Mouse (Mus musculus) midbrain, embryonic 15.5 days (tissue): ENCODE data around the gene Zbtb8a. TPM values are rescaled to one million over a fixed set of nuclear protein-coding genes. Genes with fewer than 3 reads are reported as not detected.

ENCODE experiments used
- ATAC-seq: fragments of 200-750 bp; cut with Nextera tagmentation; replicated peaks from 2 replicates; pipeline ENCODE4 v1.8.0; 2017; ENCODE audit warnings: moderate TSS enrichment
- H3K27ac ChIP-seq: fragments of 300-500 bp; sonication (generic); 2 replicates; pipeline ENCODE4 v1.5.1; 2015; ENCODE audit warnings: mild to moderate bottlenecking, inconsistent platforms
- H3K27me3 ChIP-seq: fragments of 300-500 bp; sonication (generic); replicated peaks from 2 replicates; pipeline ENCODE4 v1.6.1; 2015; ENCODE audit warnings: inconsistent platforms
- H3K36me3 ChIP-seq: fragments of 300-500 bp; sonication (generic); replicated peaks from 2 replicates; pipeline ENCODE4 v1.6.1; 2015; ENCODE audit warnings: inconsistent platforms
- H3K4me1 ChIP-seq: fragments of 300-500 bp; sonication (generic); 2 replicates; pipeline ENCODE4 v1.6.1; 2015; ENCODE audit warnings: inconsistent platforms
- H3K4me2 ChIP-seq: fragments of 300-500 bp; sonication (generic); 2 replicates; pipeline ENCODE4 v1.6.1; 2015; ENCODE audit warnings: inconsistent platforms, mild to moderate bottlenecking, moderate library complexity
- H3K4me3 ChIP-seq: fragments of 300-500 bp; sonication (generic); 2 replicates; pipeline ENCODE4 v1.5.1; 2015; ENCODE audit warnings: mild to moderate bottlenecking, inconsistent platforms
- H3K9ac ChIP-seq: fragments of 300-500 bp; sonication (generic); 2 replicates; pipeline ENCODE4 v1.6.1; 2015; ENCODE audit warnings: mild to moderate bottlenecking, inconsistent platforms
- H3K9me3 ChIP-seq: fragments of 300-500 bp; sonication (generic); 2 replicates; pipeline ENCODE4 v1.6.1; 2016; ENCODE audit warnings: inconsistent platforms
- WGBS: fragments of 180-500 bp; shearing (Covaris S2); methylation state at CpG from one replicate; pipeline ENCODE4 v1.1.7; 2015; ENCODE audit warnings: mixed read lengths; 5-methylcytosine and 5-hydroxymethylcytosine counted together
- polyA plus RNA-seq: library from polyadenylated mRNA; unstranded; fragments of >200 nt; fragmentation: Nextera tagmentation; extraction: Ambion mirVana; gene quantifications from 2 replicates; pipeline ENCODE4 v1.2.1, GENCODE M21; 2015

The Zbtb8a gene
- polyA plus RNA-seq, 1 experiment from 2014 or later = 21.5 TPM

GRCm38 (mm10) chr4:129388404-129388803 is 10.5 kb upstream of the Zbtb8a start:
- no peaks in the 10 kb centered on the region for H3K27me3 ChIP-seq
- no peak overlapping the region for H3K9ac ChIP-seq
- ATAC-seq = no peak
- H3K4me1 ChIP-seq = no peaks in the 10 kb centered on the region
- 48% methylated on average over 5 of the region's 5 CpGs for WGBS
- no peaks in the 10 kb centered on the region for H3K36me3 ChIP-seq
- no peaks in the 10 kb centered on the region for H3K9me3 ChIP-seq
- H3K27ac ChIP-seq = no peak overlapping the region
- H3K4me3 ChIP-seq = no peak overlapping the region
- no peak overlapping the region for H3K4me2 ChIP-seq

GRCm38 (mm10) chr4:129386989-129387388 is 9.1 kb upstream of the Zbtb8a start:
- WGBS = 64% methylated on average over 2 of the region's 2 CpGs
- no peak overlapping the region for H3K9ac ChIP-seq
- no peak overlapping the region for H3K4me3 ChIP-seq
- no peaks in the 10 kb centered on the region for H3K4me1 ChIP-seq
- H3K36me3 ChIP-seq = no peaks in the 10 kb centered on the region
- no peak overlapping the region for H3K4me2 ChIP-seq
- no peak for ATAC-seq
- H3K27me3 ChIP-seq = no peaks in the 10 kb centered on the region
- H3K9me3 ChIP-seq = no peaks in the 10 kb centered on the region
- no peak overlapping the region for H3K27ac ChIP-seq

GRCm38 (mm10) chr4:129386269-129386946 is 8.5 kb upstream of the Zbtb8a start:
- Histone ChIP-seq H3K27me3 (no peaks in the 10 kb centered on the region), H3K9me3 (no peaks in the 10 kb centered on the region)
- 89% methylated on average over 8 of the region's 8 CpGs for WGBS

GRCm38 (mm10) chr4:129385685-129386084 is 7.8 kb upstream of the Zbtb8a start:
- ATAC-seq = no peak
- WGBS = 89% methylated on average over 11 of the region's 11 CpGs
- no peaks in the 10 kb centered on the region for H3K36me3 ChIP-seq
- no peaks in the 10 kb centered on the region for H3K27me3 ChIP-seq
- H3K4me3 ChIP-seq = no peak overlapping the region
- no peak overlapping the region for H3K9ac ChIP-seq
- no peak overlapping the region for H3K27ac ChIP-seq
- H3K4me2 ChIP-seq = no peak overlapping the region
- no peaks in the 10 kb centered on the region for H3K9me3 ChIP-seq
- no peaks in the 10 kb centered on the region for H3K4me1 ChIP-seq

More at GRCm38 (mm10) chr4:129386269-129386946, 8.5 kb upstream of the Zbtb8a start:
- no peak for ATAC-seq
- no peaks in the 10 kb centered on the region for H3K36me3 ChIP-seq
- no peak overlapping the region for H3K27ac ChIP-seq
- H3K4me3 ChIP-seq = no peak overlapping the region
- no peak overlapping the region for H3K4me2 ChIP-seq
- H3K4me1 ChIP-seq = no peaks in the 10 kb centered on the region
- no peak overlapping the region for H3K9ac ChIP-seq

GRCm38 (mm10) chr4:129384440-129384839 is 6.5 kb upstream of the Zbtb8a start:
- Histone ChIP-seq H3K36me3 (no peaks in the 10 kb centered on the region), H3K4me3 (no peak overlapping the region), H3K9me3 (no peaks in the 10 kb centered on the region), H3K9ac (no peak overlapping the region), H3K27me3 (0 out of 2 replicates have a peak, but pooled peaks cover 2% of the 10 kb centered on the region), H3K27ac (no peak overlapping the region), H3K4me2 (no peak overlapping the region), H3K4me1 (no peaks in the 10 kb centered on the region)
- no peak for ATAC-seq
- WGBS = 43% methylated on average over 6 of the region's 6 CpGs

- Histone ChIP-seq H3K36me3 (no peaks in the 10 kb centered on the region), H3K27ac (no peak overlapping the region), H3K4me3 (no peak overlapping the region), H3K9ac (no peak overlapping the region), H3K4me2 (no peak overlapping the region), H3K27me3 (0 out of 2 replicates have a peak, but pooled peaks cover 7% of the 10 kb centered on the region), H3K4me1 (no peaks in the 10 kb centered on the region), H3K9me3 (no peaks in the 10 kb centered on the region)
- ATAC-seq = no peak
- 94% methylated on average over 3 of the region's 3 CpGs for WGBS
These were observed 5.7 kb upstream of the Zbtb8a start for GRCm38 (mm10) chr4:129383586-129383985.

- ATAC-seq = no peak
- Histone ChIP-seq H3K27me3 (0 out of 2 replicates have a peak, but pooled peaks cover 7% of the 10 kb centered on the region), H3K9ac (no peak overlapping the region), H3K27ac (no peak overlapping the region), H3K4me3 (no peak overlapping the region), H3K4me2 (no peak overlapping the region), H3K36me3 (no peaks in the 10 kb centered on the region), H3K4me1 (0 out of 2 replicates have a peak, but pooled peaks cover 8% of the 10 kb centered on the region), H3K9me3 (no peaks in the 10 kb centered on the region)
- 92% methylated on average over 2 of the region's 2 CpGs for WGBS
These were observed 4.6 kb upstream of the Zbtb8a start for GRCm38 (mm10) chr4:129382488-129382887.

GRCm38 (mm10) chr4:129382029-129382428 is 4.1 kb upstream of the Zbtb8a start:
- no peak overlapping the region for H3K4me2 ChIP-seq
- no peak overlapping the region for H3K27ac ChIP-seq
- WGBS = 91% methylated on average over 9 of the region's 9 CpGs
- 0 out of 2 replicates have a peak, but pooled peaks cover 7% of the 10 kb centered on the region for H3K27me3 ChIP-seq
- H3K9ac ChIP-seq = no peak overlapping the region
- ATAC-seq = no peak
- H3K4me1 ChIP-seq = peaks cover 8% of the 10 kb centered on the region; the same call in 1 of the 2 replicates
- H3K9me3 ChIP-seq = no peaks in the 10 kb centered on the region
- H3K36me3 ChIP-seq = no peaks in the 10 kb centered on the region
- no peak overlapping the region for H3K4me3 ChIP-seq

- Histone ChIP-seq H3K4me1 (peaks cover 16% of the 10 kb centered on the region), H3K9me3 (no peaks in the 10 kb centered on the region), H3K9ac (no peak overlapping the region), H3K4me3 (no peak overlapping the region), H3K27me3 (0 out of 2 replicates have a peak, but pooled peaks cover 7% of the 10 kb centered on the region), H3K36me3 (no peaks in the 10 kb centered on the region), H3K27ac (no peak overlapping the region), H3K4me2 (no peak overlapping the region)
- WGBS = 80% methylated on average over 8 of the region's 8 CpGs
- no peak for ATAC-seq
These were observed 3.2 kb upstream of the Zbtb8a start for GRCm38 (mm10) chr4:129381148-129381547.

- Histone ChIP-seq H3K4me3 (no peak overlapping the region), H3K4me2 (no peak overlapping the region), H3K4me1 (peaks cover 27% of the 10 kb centered on the region), H3K9me3 (no peaks in the 10 kb centered on the region), H3K9ac (no peak overlapping the region), H3K27me3 (0 out of 2 replicates have a peak, but pooled peaks cover 7% of the 10 kb centered on the region), H3K27ac (no peak overlapping the region), H3K36me3 (no peaks in the 10 kb centered on the region)
- 78% methylated on average over 3 of the region's 3 CpGs for whole genome bisulfite sequencing
- ATAC-seq = no peak
These were observed 1.9 kb upstream of the Zbtb8a start for GRCm38 (mm10) chr4:129379805-129380204.

GRCm38 (mm10) chr4:129376961-129377545 is 863 bp downstream of the Zbtb8a start:
- H3K4me2 ChIP-seq = peak overlapping the region; percentile 60
- H3K4me3 ChIP-seq = peak overlapping the region; percentile 73
- H3K36me3 ChIP-seq = no peaks in the 10 kb centered on the region
- peak; percentile 58 for ATAC-seq
- H3K9me3 ChIP-seq = no peaks in the 10 kb centered on the region
- peaks cover 37% of the 10 kb centered on the region for H3K4me1 ChIP-seq
- 0 out of 2 replicates have a peak, but pooled peaks cover 7% of the 10 kb centered on the region for H3K27me3 ChIP-seq
- peak overlapping the region; percentile 65 for H3K9ac ChIP-seq
- WGBS = under 1% methylated on average over 58 of the region's 68 CpGs
- peak overlapping the region; percentile 82 for H3K27ac ChIP-seq

- 0 out of 2 replicates have a peak, but pooled peaks cover 7% of the 10 kb centered on the region for H3K27me3 ChIP-seq
- no peaks in the 10 kb centered on the region for H3K9me3 ChIP-seq
- H3K36me3 ChIP-seq = no peaks in the 10 kb centered on the region
- no peak overlapping the region for H3K9ac ChIP-seq
- H3K4me3 ChIP-seq = no peak overlapping the region
- ATAC-seq = no peak
- H3K27ac ChIP-seq = no peak overlapping the region
- 77% methylated on average over 5 of the region's 5 CpGs for WGBS
- H3K4me2 ChIP-seq = no peak overlapping the region
- peaks cover 37% of the 10 kb centered on the region for H3K4me1 ChIP-seq
These were observed 2.1 kb downstream of the Zbtb8a start for GRCm38 (mm10) chr4:129375821-129376220.
